Mouse (Mus musculus) erythroblast, embryonic 14.5 days (primary cell): ENCODE measurements around the gene Mad2l2. TPM values are rescaled to one million over a fixed set of nuclear protein-coding genes. Genes with fewer than 3 reads are reported as not detected.

Experiments
- H3K27me3 ChIP-seq: 2 replicates; pipeline ENCODE4 v1.6.1; 2012; ENCODE audit warnings: inconsistent platforms; ENCODE audit not compliant: control insufficient read depth
- H3K36me3 ChIP-seq: 2 replicates; pipeline ENCODE4 v1.6.1; 2012; ENCODE audit warnings: mild to moderate bottlenecking, inconsistent platforms; ENCODE audit not compliant: control insufficient read depth
- H3K4me1 ChIP-seq: 2 replicates; pipeline ENCODE4 v1.6.1; 2012; ENCODE audit warnings: inconsistent platforms; ENCODE audit not compliant: control insufficient read depth
- H3K4me3 ChIP-seq: replicated peaks from 2 replicates; pipeline ENCODE3; 2012; ENCODE audit warnings: moderate library complexity, mild to moderate bottlenecking, inconsistent platforms
- H3K9me3 ChIP-seq: 2 replicates; pipeline ENCODE4 v1.6.1; 2012; ENCODE audit warnings: low read length, inconsistent platforms, mixed read lengths; ENCODE audit not compliant: control insufficient read depth
- GATA1 ChIP-seq: IDR thresholded peaks from 2 replicates; pipeline ENCODE4 v1.6.1; 2012; ENCODE audit warnings: low read length, inconsistent platforms, mixed read lengths
- TAL1 ChIP-seq: IDR thresholded peaks from 3 replicates; pipeline ENCODE4 v1.6.1; 2012; ENCODE audit warnings: low read length, inconsistent platforms, mixed read lengths
- polyA plus RNA-seq: library from polyadenylated mRNA; stranded (reverse); fragments of >175 nt; gene quantifications from 2 replicates; pipeline ENCODE4 v1.2.3, GENCODE M21; 2012

Gene Mad2l2
- polyA plus RNA-seq, 1 experiment = 3.8 TPM

DNA sequence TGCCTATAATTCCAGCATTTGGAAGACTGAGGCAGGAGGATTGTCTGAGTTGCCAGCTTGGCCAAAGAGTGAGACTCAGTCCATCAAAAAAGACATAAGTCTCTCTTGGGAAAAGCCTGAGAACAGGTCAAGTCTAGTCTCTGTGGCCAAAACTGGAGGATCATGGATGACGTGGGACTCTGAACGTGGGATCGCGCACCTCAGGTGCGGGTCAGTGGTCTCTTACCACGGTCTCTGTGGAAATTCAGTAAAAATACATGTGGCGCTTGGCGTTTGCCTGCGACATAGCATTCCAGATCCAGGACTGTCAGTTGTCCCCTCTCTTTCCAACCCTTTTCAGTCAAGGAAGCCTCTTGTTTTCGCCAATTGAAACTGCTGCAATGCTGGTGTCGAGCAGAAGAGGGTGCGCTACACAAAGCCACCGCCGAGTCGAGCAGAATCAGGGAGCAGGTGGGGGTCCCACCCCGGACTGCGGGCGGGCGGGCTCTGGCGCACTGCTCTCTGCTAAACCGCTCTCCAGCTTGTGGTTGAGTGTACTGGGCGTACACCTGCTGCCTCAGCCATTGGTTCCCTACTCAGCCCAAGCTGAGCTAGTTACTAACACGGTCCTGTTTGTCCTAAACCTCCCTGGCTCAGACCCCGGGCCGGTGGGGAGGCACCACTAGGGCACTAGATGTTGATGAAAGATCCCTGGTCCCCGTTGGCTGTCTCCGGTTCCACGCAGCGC lies 28.2 kb upstream of the Mad2l2 start:
- no peak for TF ChIP-seq TAL1
- no peak for TF ChIP-seq GATA1
- Histone ChIP-seq H3K36me3 (no peaks in the 10 kb centered on the region), H3K9me3 (no peaks in the 10 kb centered on the region), H3K27me3 (no peaks in the 10 kb centered on the region), H3K4me3 (no peak overlapping the region), H3K4me1 (no peaks in the 10 kb centered on the region)

DNA sequence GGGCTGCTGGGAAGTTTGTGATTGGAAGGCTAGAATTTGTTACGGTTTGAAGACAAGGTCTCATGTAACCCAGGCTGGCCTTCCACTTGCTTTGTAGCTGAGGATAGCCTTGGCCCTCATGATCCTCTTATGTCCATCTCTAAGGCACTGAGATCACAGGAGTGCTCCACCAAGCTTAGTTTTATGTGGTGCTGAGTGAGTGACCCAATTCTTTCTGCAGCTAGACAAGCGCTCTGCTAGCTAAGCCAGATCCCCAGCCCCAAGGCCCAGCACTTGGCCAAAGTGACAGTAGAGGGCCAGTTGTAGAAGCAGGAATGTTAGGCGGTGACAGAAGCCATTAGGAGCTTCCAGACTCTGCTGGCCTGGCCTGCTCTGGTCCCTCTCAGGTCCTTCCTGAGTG lies 26.0 kb upstream of the Mad2l2 start:
- no peaks in the 10 kb centered on the region for H3K9me3 ChIP-seq
- no peaks in the 10 kb centered on the region for H3K4me1 ChIP-seq
- no peak for TF ChIP-seq TAL1
- TF ChIP-seq GATA1 = no peak
- peaks cover 9% of the 10 kb centered on the region for H3K27me3 ChIP-seq
- H3K4me3 ChIP-seq = no peak overlapping the region
- H3K36me3 ChIP-seq = no peaks in the 10 kb centered on the region

DNA sequence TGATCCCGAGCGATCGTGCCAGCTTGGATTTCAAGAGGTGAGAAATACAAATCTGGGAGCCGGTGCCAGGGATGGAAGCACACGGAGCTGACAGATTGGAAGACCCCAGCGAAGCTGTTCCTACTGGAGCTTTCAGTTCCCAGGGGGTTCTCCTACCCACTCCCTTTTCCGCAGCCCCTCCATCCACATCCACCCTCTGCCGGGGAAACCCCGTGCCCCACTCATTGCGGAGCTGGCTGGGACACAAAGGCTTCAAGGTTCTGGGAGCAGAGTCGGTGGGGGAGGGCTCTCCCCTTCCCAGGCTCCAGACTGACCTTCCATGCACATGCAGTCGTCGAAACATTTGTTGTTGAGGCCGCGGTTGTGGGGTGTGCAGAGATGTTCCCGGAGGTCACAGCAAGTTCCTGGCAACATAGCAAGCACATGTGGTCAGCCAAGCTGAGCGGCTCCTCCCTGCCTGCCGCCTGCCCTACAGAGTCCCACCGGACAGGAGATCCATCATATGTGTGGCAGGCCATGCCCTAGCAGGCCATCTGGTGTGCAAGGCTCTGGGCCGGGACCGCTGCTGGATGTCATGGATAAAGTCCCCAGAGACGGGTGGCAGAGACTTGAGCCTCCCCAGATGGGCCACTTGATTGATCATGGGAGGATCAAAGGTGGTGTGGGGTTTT lies 22.4 kb upstream of the Mad2l2 start:
- Histone ChIP-seq H3K4me3 (no peak overlapping the region), H3K4me1 (no peaks in the 10 kb centered on the region), H3K36me3 (no peaks in the 10 kb centered on the region), H3K9me3 (no peaks in the 10 kb centered on the region), H3K27me3 (peaks cover 9% of the 10 kb centered on the region)
- no peak for TF ChIP-seq GATA1
- no peak for TF ChIP-seq TAL1

DNA sequence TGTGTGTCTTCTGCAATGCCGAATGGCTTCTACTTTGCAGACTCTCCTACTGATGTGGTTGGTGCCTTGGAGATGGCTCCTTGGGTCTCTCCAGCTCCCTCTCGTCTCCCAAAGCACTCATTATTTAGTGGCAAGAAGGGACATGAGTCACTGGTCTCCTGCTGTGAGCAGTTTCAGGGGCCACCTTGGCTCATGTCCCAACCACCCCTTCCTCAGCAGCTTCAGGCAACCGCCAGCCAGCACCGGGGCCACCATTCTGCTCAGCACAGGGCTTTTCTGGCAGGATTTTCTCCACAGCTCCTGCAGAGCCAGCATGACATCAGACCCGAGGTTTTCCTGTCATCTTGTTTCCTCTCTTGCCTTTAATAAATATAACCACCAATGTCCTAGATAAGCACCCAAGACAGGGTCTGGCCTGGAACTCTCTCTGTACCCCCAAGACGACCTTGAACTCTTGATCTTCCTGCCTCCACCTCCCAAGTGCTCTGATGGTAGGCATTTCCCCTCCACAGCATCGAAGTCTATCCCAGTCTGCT lies 21.6 kb upstream of the Mad2l2 start:
- Histone ChIP-seq H3K4me3 (no peak overlapping the region), H3K4me1 (no peaks in the 10 kb centered on the region), H3K9me3 (no peaks in the 10 kb centered on the region), H3K36me3 (no peaks in the 10 kb centered on the region), H3K27me3 (peaks cover 9% of the 10 kb centered on the region)
- TF ChIP-seq TAL1 (no peak), GATA1 (no peak)

DNA sequence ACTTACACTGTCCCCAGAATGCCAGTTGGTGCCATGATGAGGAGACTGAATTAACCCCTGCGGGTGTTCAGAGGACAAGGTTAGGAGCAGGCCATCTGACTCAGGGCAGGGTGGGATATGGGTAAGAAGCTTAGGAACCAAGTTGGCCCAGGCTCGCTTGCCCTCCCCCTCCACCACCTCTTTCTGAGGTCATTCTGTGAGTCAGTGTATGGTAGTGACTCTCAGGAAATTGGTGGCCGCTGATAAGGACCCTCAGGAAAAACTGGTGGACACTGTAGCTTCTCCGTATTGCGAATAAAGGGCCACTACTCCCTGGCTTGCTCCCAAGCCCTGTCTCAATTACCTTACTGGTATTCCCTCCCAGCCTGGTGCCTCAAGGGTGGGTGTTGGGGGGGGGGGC lies 21.0 kb upstream of the Mad2l2 start:
- no peaks in the 10 kb centered on the region for H3K4me1 ChIP-seq
- TF ChIP-seq GATA1 (no peak), TAL1 (no peak)
- peaks cover 9% of the 10 kb centered on the region for H3K27me3 ChIP-seq
- no peaks in the 10 kb centered on the region for H3K9me3 ChIP-seq
- H3K36me3 ChIP-seq = no peaks in the 10 kb centered on the region
- no peak overlapping the region for H3K4me3 ChIP-seq

DNA sequence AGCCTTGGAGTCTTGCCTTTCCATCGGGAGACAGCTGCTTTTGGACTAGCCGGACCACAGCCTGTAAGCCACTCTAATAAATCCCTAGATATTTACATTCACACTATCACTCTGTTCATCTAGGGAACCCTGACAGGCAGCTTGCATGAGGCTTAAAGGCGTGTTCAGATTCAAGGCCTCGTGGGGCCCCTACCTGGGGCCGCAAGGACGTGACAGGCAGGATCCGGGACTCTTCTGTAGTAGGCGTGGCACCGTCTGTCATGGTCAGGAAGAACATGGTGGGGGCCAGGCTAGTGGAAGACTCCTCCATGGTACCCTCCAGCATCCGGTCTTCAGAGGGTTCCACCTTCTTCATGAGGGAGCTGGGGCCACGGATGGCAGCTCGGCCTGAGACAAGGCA lies 17.7 kb upstream of the Mad2l2 start:
- TF ChIP-seq GATA1 (no peak), TAL1 (no peak)
- H3K4me3 ChIP-seq = no peak overlapping the region

DNA sequence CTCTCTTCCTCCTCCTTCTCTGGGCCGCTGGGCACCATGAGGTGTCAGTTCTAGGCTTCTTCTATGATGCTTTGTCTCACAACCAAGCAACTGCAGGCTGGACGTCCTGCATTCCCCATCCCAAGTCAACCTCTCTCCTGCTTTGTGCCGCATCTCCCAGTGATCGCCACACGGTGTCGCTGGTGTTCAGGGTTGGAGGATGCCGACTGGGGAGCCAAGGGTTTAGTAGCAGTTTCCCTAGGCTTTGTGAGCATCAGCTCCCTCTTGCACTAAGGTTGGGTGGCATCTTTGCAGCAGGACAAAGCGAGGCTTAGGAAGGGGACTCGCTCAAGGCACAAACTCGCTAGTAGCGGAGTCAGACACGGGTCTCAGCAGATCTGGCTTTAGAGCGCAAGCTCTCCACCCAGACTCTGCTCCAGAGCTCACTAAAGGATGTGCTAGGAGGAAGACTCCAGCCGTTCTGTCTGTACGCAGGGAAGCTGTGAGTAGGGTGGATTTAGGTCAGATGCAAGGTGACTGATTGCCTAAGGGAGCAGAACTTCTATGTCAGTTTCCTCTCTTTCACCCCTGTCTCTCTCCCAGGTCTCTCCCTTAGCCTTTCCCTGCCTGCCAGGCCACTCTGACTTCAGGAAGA lies 15.3 kb upstream of the Mad2l2 start:
- no peak for TF ChIP-seq TAL1
- no peak for TF ChIP-seq GATA1

More for the DNA sequence above, 17.7 kb upstream of the Mad2l2 start:
- peaks cover 7% of the 10 kb centered on the region for H3K9me3 ChIP-seq
- no peaks in the 10 kb centered on the region for H3K36me3 ChIP-seq
- peaks cover 16% of the 10 kb centered on the region for H3K27me3 ChIP-seq
- peaks cover 3% of the 10 kb centered on the region; the same call in 1 of the 2 replicates for H3K4me1 ChIP-seq

DNA sequence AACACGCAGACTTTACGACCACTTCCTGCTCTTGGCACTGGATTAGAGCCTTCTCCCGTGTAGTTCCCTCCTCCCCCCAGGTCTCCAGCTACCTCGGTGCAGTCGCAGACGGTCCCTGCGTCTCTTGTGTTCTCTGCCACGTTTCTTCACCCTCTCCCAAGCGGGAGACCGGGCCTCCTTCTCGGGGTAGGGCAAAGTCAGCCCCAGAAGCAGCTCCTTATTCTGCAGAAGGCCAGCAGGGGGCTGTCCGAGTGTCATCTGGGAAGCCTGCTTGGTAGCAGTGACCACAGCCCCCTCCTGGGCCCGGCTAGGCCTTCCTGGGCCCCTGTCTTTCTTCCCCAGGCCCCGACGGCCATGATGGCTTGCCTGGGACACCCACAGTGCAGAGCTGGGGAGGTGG lies 14.7 kb upstream of the Mad2l2 start:
- Histone ChIP-seq H3K36me3 (no peaks in the 10 kb centered on the region), H3K4me1 (peaks cover 3% of the 10 kb centered on the region; the same call in 1 of the 2 replicates), H3K4me3 (no peak overlapping the region), H3K27me3 (peaks cover 7% of the 10 kb centered on the region), H3K9me3 (peaks cover 7% of the 10 kb centered on the region)
- TF ChIP-seq GATA1 = no peak
- TF ChIP-seq TAL1 = no peak

More for the DNA sequence above, 15.3 kb upstream of the Mad2l2 start:
- Histone ChIP-seq H3K4me3 (no peak overlapping the region), H3K27me3 (peaks cover 7% of the 10 kb centered on the region), H3K9me3 (peaks cover 7% of the 10 kb centered on the region), H3K4me1 (peaks cover 3% of the 10 kb centered on the region; the same call in 1 of the 2 replicates), H3K36me3 (no peaks in the 10 kb centered on the region)

DNA sequence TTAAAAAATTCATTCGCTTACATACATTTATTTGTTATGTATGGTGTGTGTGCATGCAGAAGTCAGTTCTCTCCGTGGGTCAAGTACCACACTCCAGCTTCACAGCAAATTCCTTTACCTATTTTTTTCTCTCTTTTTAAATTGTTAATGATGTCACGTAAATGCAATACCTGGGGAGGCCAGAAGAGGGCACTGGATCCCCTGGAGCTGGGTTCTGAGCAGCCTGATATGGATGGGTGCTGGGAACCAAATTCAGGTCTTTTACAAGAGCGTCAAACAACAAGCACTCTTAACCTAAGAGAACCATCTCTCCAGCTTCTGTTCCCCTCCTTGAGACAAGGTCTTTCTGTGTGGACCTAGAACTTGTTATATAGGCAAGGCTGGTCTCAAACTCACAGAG lies 13.5 kb upstream of the Mad2l2 start:
- peaks cover 7% of the 10 kb centered on the region for H3K27me3 ChIP-seq
- TF ChIP-seq TAL1 = no peak
- TF ChIP-seq GATA1 = no peak
- no peak overlapping the region for H3K4me3 ChIP-seq
- H3K9me3 ChIP-seq = peaks cover 7% of the 10 kb centered on the region
- no peaks in the 10 kb centered on the region for H3K36me3 ChIP-seq
- peaks cover 3% of the 10 kb centered on the region; the same call in 1 of the 2 replicates for H3K4me1 ChIP-seq
